Mouse (Mus musculus): ENCODE measurements around the gene Krtap2-4.

DNA sequence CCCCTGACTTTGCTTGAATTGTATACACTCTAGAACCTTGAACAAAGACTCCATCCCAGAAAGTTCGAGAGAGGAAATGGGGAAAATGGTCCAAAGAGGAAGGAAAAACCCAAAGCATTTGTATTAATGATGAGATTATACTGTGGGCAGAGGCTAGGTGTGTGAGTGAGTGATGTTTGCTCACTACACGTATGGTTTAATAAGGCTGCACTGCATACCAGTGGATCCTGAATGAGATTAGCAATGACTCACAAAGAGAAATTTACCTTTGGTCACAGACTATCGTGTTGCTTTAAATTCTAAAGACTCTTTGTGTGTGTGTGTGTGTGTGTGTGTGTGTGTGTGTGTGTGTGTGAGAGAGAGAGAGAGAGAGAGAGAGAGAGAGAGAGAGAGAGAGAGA lies 16.2 kb upstream of the Krtap2-4 start:
- TF ChIP-seq CTCF (IDR thresholded peaks at IDR 0.05; ENCODE audit: insufficient read depth, low read depth, low read length) (no peak), POLR2A (IDR thresholded peaks at IDR 0.05; ENCODE audit: insufficient read depth, low read depth, low read length) (no peak)

All from olfactory bulb, adult 2 months (tissue).